9 mouse cellular contexts compared by ENCODE assay signal in genomic region chr6:116569834-116570233, GRCm38 (mm10). TPM values are rescaled to one million over a fixed set of nuclear protein-coding genes. Genes with fewer than 3 reads are reported as not detected.
A peak's percentile ranks its signal among the peaks of the same experiment; 100 is the strongest.
DNase-seq lines count a peak whose midpoint lies in the region; ATAC-seq lines count a peak whose summit lies in the region.
"Had no signal": no experiment of that assay in that cellular context is flagged by ENCODE, and none has a peak within 500 bp of the region (broad histone marks: within the 10 kb centered on the region; RNA-seq: fewer than 3 reads in every experiment).

No protein-coding gene starts in this region.

- no peak overlapping the region for H3K27ac ChIP-seq in liver, embryonic 11.5 days (ENCODE audit: low read depth, low read length)

- H3K36me3 ChIP-seq in liver, embryonic 11.5 days (ENCODE audit: control insufficient read depth, insufficient read depth, low read length): no peaks in the 10 kb centered on the region

- WGBS in liver, embryonic 11.5 days: 17% methylated on average over 3 of the region's 3 CpGs

- no peaks in the 10 kb centered on the region for H3K9me3 ChIP-seq in liver, embryonic 11.5 days (ENCODE audit: control insufficient read depth, low read length)

- H3K4me3 ChIP-seq in liver, embryonic 11.5 days (ENCODE audit: low read depth, low read length): no peak overlapping the region

- peak; percentile 25 for DNase-seq in CD4-positive, CD25-positive, alpha-beta regulatory T cell, adult 2 months (ENCODE audit: low read depth, low spot score)
- DNase-seq in liver, embryonic 11.5 days (ENCODE audit: low spot score): no peak
- no peak for DNase-seq in liver
- DNase-seq in cerebellum, adult 8-10 months: peak; percentile 29
- peak; percentile 12 for DNase-seq in lung, postnatal 25 days (ENCODE audit: low spot score)
- DNase-seq in thymus, postnatal 25 days: peak; percentile 27

- no peaks in the 10 kb centered on the region for H3K27me3 ChIP-seq in liver, embryonic 11.5 days (replicated peaks; ENCODE audit: control insufficient read depth, insufficient read depth, low read length)

- ATAC-seq in CD4-positive, CD25-positive, alpha-beta regulatory T cell, adult 4 months: no peak
- peak; percentile 57; the same call in 1 of the 2 replicates for ATAC-seq in liver, embryonic 11.5 days (replicated peaks; ENCODE audit: low FRiP score)
- ATAC-seq in hematopoietic stem cell, adult 5-6 weeks (replicated peaks in 1 of 2; ENCODE audit: insufficient read depth in 1 of 2, low FRiP score in 2 of 2, low TSS enrichment in 1 of 2, low read depth in 1 of 2, poor library complexity in 2 of 2, severe bottlenecking in 2 of 2): peak; percentile 66 to 67; a peak in 3 of 4 replicates

- no peaks in the 10 kb centered on the region for H3K4me1 ChIP-seq in liver, embryonic 11.5 days (replicated peaks; ENCODE audit: control insufficient read depth, insufficient read depth, low read length)

- no peak overlapping the region for H3K4me2 ChIP-seq in liver, embryonic 11.5 days

- H3K9ac ChIP-seq in liver, embryonic 11.5 days (ENCODE audit: low read depth, low read length): no peak overlapping the region

RNA-seq across cellular contexts. Expression of gene Olfr215, which starts 14.2 kb away (rescaled TPM):
- polyA plus RNA-seq in CD4-positive, CD25-positive, alpha-beta regulatory T cell, adult 4 months (2017; shearing (Covaris generic)): not detected
- not detected in 2 replicates for polyA plus RNA-seq in liver, embryonic 11.5 days (2014; fragmentation: Nextera tagmentation; extraction: Ambion mirVana)
- total RNA-seq in hematopoietic stem cell, adult 5-6 weeks (2017): not detected in 2 replicates
- polyA plus RNA-seq: heart, embryonic 16.5 days had no signal

RNA-seq across cellular contexts. Expression of gene Olfr214, which starts 15.8 kb away (rescaled TPM):
- not detected for polyA plus RNA-seq in CD4-positive, CD25-positive, alpha-beta regulatory T cell, adult 4 months (2017; shearing (Covaris generic))
- not detected in 2 replicates for polyA plus RNA-seq in liver, embryonic 11.5 days (2014; fragmentation: Nextera tagmentation; extraction: Ambion mirVana)
- not detected in 2 replicates for total RNA-seq in hematopoietic stem cell, adult 5-6 weeks (2017)
- polyA plus RNA-seq: heart, embryonic 16.5 days had no signal

RNA-seq across cellular contexts. Expression of gene Gm5580, which starts 18.9 kb away (rescaled TPM):
- under 1 TPM in 1 of 2 experiments, not detected in 1; 0.77 TPM for polyA plus RNA-seq in CD4-positive, CD25-positive, alpha-beta regulatory T cell, adult 4 months (2017; shearing (Covaris generic))
- polyA plus RNA-seq in liver, embryonic 11.5 days (2014; fragmentation: Nextera tagmentation; extraction: Ambion mirVana): 0.33 and 0.56 TPM in 2 replicates
- total RNA-seq in hematopoietic stem cell, adult 5-6 weeks (2017): 0.15 and 0.81 TPM in 2 replicates

RNA-seq across cellular contexts. Expression of gene Olfr213, which starts 31.6 kb away (rescaled TPM):
- polyA plus RNA-seq in CD4-positive, CD25-positive, alpha-beta regulatory T cell, adult 4 months (2017; shearing (Covaris generic)): not detected
- polyA plus RNA-seq in liver, embryonic 11.5 days (2014; fragmentation: Nextera tagmentation; extraction: Ambion mirVana): not detected in 2 replicates
- not detected in 2 replicates for total RNA-seq in hematopoietic stem cell, adult 5-6 weeks (2017)
- polyA plus RNA-seq: heart, embryonic 16.5 days had no signal

RNA-seq across cellular contexts. Expression of gene Zfp422, which starts 59.0 kb away (rescaled TPM):
- polyA plus RNA-seq in CD4-positive, CD25-positive, alpha-beta regulatory T cell, adult 4 months (2017; shearing (Covaris generic)): 10 to 100 TPM; 24.6 to 27.0 TPM
- 92.5 and 98.5 TPM in 2 replicates for polyA plus RNA-seq in liver, embryonic 11.5 days (2014; fragmentation: Nextera tagmentation; extraction: Ambion mirVana)
- 73.9 and 95.2 TPM in 2 replicates for total RNA-seq in hematopoietic stem cell, adult 5-6 weeks (2017)

Comparison
In these comparisons a context has a peak if more than half of its experiments do, and no peak if none do; other contexts are left out.
1. DNase-seq: peak in CD4-positive, CD25-positive, alpha-beta regulatory T cell, adult 2 months (single experiment), cerebellum, adult 8-10 months (single experiment), lung, postnatal 25 days (single experiment) and thymus, postnatal 25 days (single experiment); none in liver, embryonic 11.5 days (single experiment) and liver (single experiment).